Mouse (Mus musculus) liver, embryonic 14.5 days (tissue): ENCODE measurements around the gene Yeats4. TPM values are rescaled to one million over a fixed set of nuclear protein-coding genes. Genes with fewer than 3 reads are reported as not detected.

ENCODE experiments used
- ATAC-seq: fragments of 200-750 bp; cut with Nextera tagmentation; 2 replicates; pipeline ENCODE4 v1.8.0; 2017; ENCODE audit warnings: moderate number of reproducible peaks, mild to moderate bottlenecking, moderate library complexity; ENCODE audit not compliant: insufficient read depth
- DNase-seq, 3 experiments: peaks; one replicate each; pipeline ENCODE4 v3.0.0-alpha.2; 2012 to 2013; ENCODE audit warnings: low read depth in 3 of 3, low spot score in 3 of 3
- H3K27ac ChIP-seq: fragments of 300-500 bp; sonication (generic); 2 replicates; pipeline ENCODE4 v1.5.1; 2014; ENCODE audit warnings: moderate library complexity, mild to moderate bottlenecking, control low read depth, inconsistent platforms
- H3K27me3 ChIP-seq: fragments of 300-500 bp; sonication (generic); 2 replicates; pipeline ENCODE4 v1.6.1; 2014; ENCODE audit warnings: mild to moderate bottlenecking, low read length, moderate library complexity; ENCODE audit not compliant: control insufficient read depth, insufficient read depth
- H3K36me3 ChIP-seq: fragments of 300-500 bp; sonication (generic); replicated peaks from 2 replicates; pipeline ENCODE4 v1.6.1; 2014; ENCODE audit warnings: low read depth; ENCODE audit not compliant: control insufficient read depth, insufficient read depth
- H3K4me1 ChIP-seq, 2 experiments: fragments of 200-500 bp in 1 of 2; fragments of 300-500 bp in 1 of 2; sonication (generic) in 1 of 2; replicated peaks; 2 replicates each; pipeline ENCODE4 v1.6.1; 2012 to 2014; ENCODE audit warnings: antibody characterized with exemption in 1 of 2, inconsistent platforms in 1 of 2, low read length in 1 of 2; ENCODE audit not compliant: control insufficient read depth in 2 of 2, insufficient read depth in 2 of 2
- H3K4me2 ChIP-seq: fragments of 300-500 bp; sonication (generic); 2 replicates; pipeline ENCODE4 v1.6.1; 2014; ENCODE audit warnings: low read depth, mild to moderate bottlenecking, control low read depth, moderate library complexity
- H3K4me3 ChIP-seq, 2 experiments: fragments of 200-500 bp in 1 of 2; fragments of 300-500 bp in 1 of 2; sonication (generic) in 1 of 2; 2 replicates each; pipeline ENCODE4 v1.5.1; 2012 to 2014; ENCODE audit warnings: low read depth in 2 of 2, low read length in 2 of 2, mild to moderate bottlenecking in 2 of 2, control low read depth in 1 of 2, inconsistent platforms in 1 of 2, moderate library complexity in 1 of 2; ENCODE audit not compliant: insufficient read depth in 1 of 2
- H3K9ac ChIP-seq: fragments of 300-500 bp; sonication (generic); replicated peaks from 2 replicates; pipeline ENCODE4 v1.6.1; 2014; ENCODE audit warnings: mild to moderate bottlenecking, control low read depth, moderate library complexity
- H3K9me3 ChIP-seq: fragments of 300-500 bp; sonication (generic); 2 replicates; pipeline ENCODE4 v1.6.1; 2016; ENCODE audit warnings: low read length, mixed read lengths; ENCODE audit not compliant: control insufficient read depth
- CTCF ChIP-seq: IDR thresholded peaks from 2 replicates; pipeline ENCODE4 v1.5.1; 2016; ENCODE audit warnings: antibody characterized with exemption, low read depth, control low read depth
- EP300 ChIP-seq: IDR thresholded peaks from 2 replicates; pipeline ENCODE4 v1.6.1; 2016; ENCODE audit warnings: antibody characterized with exemption, low read depth
- WGBS: fragments of 180-500 bp; shearing (Covaris S2); extraction: QIAGEN DNeasy Blood & Tissue Kit; methylation state at CpG from one replicate; pipeline ENCODE4 v1.1.7; 2014; ENCODE audit not compliant: insufficient replicate concordance; 5-methylcytosine and 5-hydroxymethylcytosine counted together
- polyA plus RNA-seq, 2 experiments: library from polyadenylated mRNA; depleted of rRNA in 1 of 2; stranded (reverse) in 1 of 2; unstranded in 1 of 2; fragments of >200 nt; fragmentation: Nextera tagmentation in 1 of 2; extraction: Ambion mirVana in 1 of 2; gene quantifications; 2 replicates each; pipeline versions ENCODE4 v1.2.1 to v1.2.3; 2012 to 2014

The Yeats4 gene
- 23.6 and 36.1 TPM in 2 replicates for polyA plus RNA-seq (2012; rRNA removed)
- 42.0 and 48.7 TPM in 2 replicates for polyA plus RNA-seq (2014; fragmentation: Nextera tagmentation; extraction: Ambion mirVana)

DNA sequence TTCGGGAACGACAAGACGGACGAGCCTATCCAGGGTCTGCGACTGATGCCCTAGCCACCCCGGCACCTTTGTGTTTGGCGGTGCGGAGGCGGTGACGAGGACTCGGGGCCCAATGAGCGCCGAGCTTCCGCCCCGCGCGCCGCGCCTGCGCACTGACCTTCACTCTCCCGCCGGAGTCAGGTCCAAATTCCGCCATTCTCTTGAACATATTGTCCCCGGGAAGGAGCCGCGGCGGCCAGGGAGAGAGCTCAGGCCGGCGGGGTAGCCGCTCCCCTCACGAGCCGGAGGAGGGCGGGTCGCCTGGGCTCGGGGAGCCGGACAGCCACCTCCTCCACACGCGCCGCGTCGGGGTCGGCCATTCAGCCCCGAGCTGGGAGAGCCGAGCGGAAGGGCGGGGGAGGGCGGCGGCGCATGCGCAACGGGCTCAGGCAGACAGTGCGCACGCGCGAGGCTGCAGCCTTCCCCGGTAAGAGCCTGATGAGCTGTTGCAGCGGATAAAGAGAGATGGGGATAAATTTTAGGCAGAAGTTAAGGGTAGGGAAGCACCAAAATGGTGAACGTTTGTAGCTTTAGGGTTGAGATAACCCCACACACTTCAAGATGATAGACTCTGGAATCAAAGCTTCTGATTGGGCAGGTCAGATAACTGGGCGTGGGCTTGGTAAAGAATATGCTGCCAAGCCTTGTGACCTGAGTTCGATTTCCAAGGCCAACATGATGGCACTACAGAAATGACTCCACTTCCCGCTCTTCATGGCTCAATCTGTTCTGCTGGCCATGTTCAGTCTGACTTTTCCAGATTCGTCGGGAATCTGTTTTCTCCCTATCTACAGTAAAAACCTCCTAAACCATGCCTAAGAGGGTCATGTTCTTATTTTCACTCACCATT lies at the start of gene Yeats4:
Yeats4 (minus strand) TSS at position 406 of the 889 bp plus-strand sequence.
- peak within 1 kb of the TSS; percentile 90 for H3K4me2 ChIP-seq
- no peak for TF ChIP-seq CTCF
- no peak for TF ChIP-seq EP300
- H3K4me3 ChIP-seq = peak within 1 kb of the TSS; percentile 90 to 91
- peak; percentile 97 for ATAC-seq
- peak; percentile 85 to 88 (median 86) for DNase-seq
- peaks cover 32% of the 10 kb centered on the region for H3K36me3 ChIP-seq
- peaks cover 13% of the 10 kb centered on the region in 2 experiments for H3K4me1 ChIP-seq
- H3K27ac ChIP-seq = peak within 1 kb of the TSS; percentile 88
- WGBS = 1% methylated on average over 63 of the region's 63 CpGs
- H3K27me3 ChIP-seq = no peaks in the 10 kb centered on the region
- H3K9ac ChIP-seq = peak within 1 kb of the TSS; percentile 97
- H3K9me3 ChIP-seq = no peaks in the 10 kb centered on the region

GRCm38 (mm10) chr10:117272023-117272422 lies 47.7 kb upstream of the Yeats4 start:
- Histone ChIP-seq H3K4me2 (no peak overlapping the region), H3K27ac (no peak overlapping the region), H3K9me3 (no peaks in the 10 kb centered on the region), H3K9ac (no peak overlapping the region), H3K4me3 (no peak overlapping the region), H3K36me3 (no peaks in the 10 kb centered on the region), H3K4me1 (no peaks in the 10 kb centered on the region), H3K27me3 (no peaks in the 10 kb centered on the region)
- ATAC-seq (no peak), DNase-seq (no peak)
- no peak; the same call in 1 of the 2 replicates for TF ChIP-seq CTCF

- ATAC-seq (no peak), DNase-seq (no peak)
- H3K27me3 ChIP-seq = no peaks in the 10 kb centered on the region
- no peak overlapping the region for H3K4me3 ChIP-seq
- no peak overlapping the region for H3K27ac ChIP-seq
- no peaks in the 10 kb centered on the region for H3K36me3 ChIP-seq
- H3K4me1 ChIP-seq = no peaks in the 10 kb centered on the region
- H3K9ac ChIP-seq = no peak overlapping the region
- H3K4me2 ChIP-seq = no peak overlapping the region
- TF ChIP-seq EP300 = no peak
- TF ChIP-seq CTCF = no peak
- H3K9me3 ChIP-seq = no peaks in the 10 kb centered on the region
Observed at GRCm38 (mm10) chr10:117259870-117260269, 35.6 kb upstream of the Yeats4 start.

- ATAC-seq (no peak), DNase-seq (no peak)
- H3K4me2 ChIP-seq = no peak within 1 kb of the TSS
- H3K4me1 ChIP-seq = no peaks in the 10 kb centered on the region
- TF ChIP-seq CTCF (no peak), EP300 (no peak)
- no peak within 1 kb of the TSS for H3K27ac ChIP-seq
- no peaks in the 10 kb centered on the region for H3K36me3 ChIP-seq
- H3K9me3 ChIP-seq = no peaks in the 10 kb centered on the region
- WGBS = 70% methylated on average over 12 of the region's 12 CpGs
- H3K27me3 ChIP-seq = no peaks in the 10 kb centered on the region
- H3K9ac ChIP-seq = no peak within 1 kb of the TSS
- H3K4me3 ChIP-seq = no peak within 1 kb of the TSS
Observed at GRCm38 (mm10) chr10:117238603-117239002, 14.3 kb upstream of the Yeats4 start, which contains the start of gene 9530003J23Rik. Gene 9530003J23Rik (minus strand): TSS chr10:117238703.

DNA sequence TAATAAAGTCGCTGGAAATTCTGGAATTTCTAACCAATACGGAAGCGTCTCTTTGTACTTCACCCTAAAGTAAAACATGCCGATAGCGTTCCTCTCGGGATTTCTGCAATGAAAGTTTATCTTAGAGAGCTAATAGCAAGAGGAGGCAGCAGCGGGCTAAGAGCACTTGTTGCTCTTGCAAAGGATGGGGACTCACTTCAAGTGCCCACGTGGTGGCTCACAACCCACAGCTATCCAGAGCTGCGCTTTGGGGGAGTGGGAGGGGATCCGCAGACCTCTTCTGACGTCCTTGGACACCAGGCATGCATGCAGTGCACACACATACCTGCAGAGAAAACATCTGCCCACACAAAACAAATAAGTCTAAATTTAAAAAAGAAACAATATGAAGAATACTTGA lies 11.6 kb upstream of the Yeats4 start:
- H3K4me2 ChIP-seq = no peak overlapping the region

More for the DNA sequence above, 11.6 kb upstream of the Yeats4 start:
- H3K27me3 ChIP-seq = no peaks in the 10 kb centered on the region
- H3K9ac ChIP-seq = no peak overlapping the region
- H3K4me1 ChIP-seq = 0 out of 4 replicates have a peak, but pooled peaks cover 0 to 2% of the 10 kb centered on the region in 2 experiments
- no peak for ATAC-seq
- no peak overlapping the region for H3K27ac ChIP-seq
- no peaks in the 10 kb centered on the region for H3K36me3 ChIP-seq
- H3K9me3 ChIP-seq = no peaks in the 10 kb centered on the region
- no peak overlapping the region for H3K4me3 ChIP-seq
- WGBS = 53% methylated on average over 11 of the region's 11 CpGs
- no peak for DNase-seq
- TF ChIP-seq EP300 (no peak), CTCF (no peak)
